Mouse (Mus musculus) forebrain, embryonic 14.5 days (tissue): ENCODE measurements at regions not wholly inside any gene's neighbourhood (a gene's known extent, or its start where the extent isn't known, plus 50 kb on each side); places are given as distances from the start of the nearest gene placed in this dataset.
A peak's percentile ranks its signal among the peaks of the same experiment; 100 is the strongest.

Experiments
- ATAC-seq: fragments of 200-750 bp; cut with Nextera tagmentation; 2 replicates; pipeline ENCODE4 v1.8.0; 2017; ENCODE audit warnings: mild to moderate bottlenecking, moderate library complexity
- DNase-seq: peaks from one replicate; pipeline ENCODE4 v3.0.0-alpha.2; 2015; ENCODE audit warnings: low spot score
- H3K27ac ChIP-seq: fragments of 300-500 bp; sonication (generic); 2 replicates; pipeline ENCODE4 v1.5.1; 2014; ENCODE audit warnings: low read depth, mild to moderate bottlenecking, control low read depth, low read length, moderate library complexity
- H3K27me3 ChIP-seq: fragments of 300-500 bp; sonication (generic); replicated peaks from 2 replicates; pipeline ENCODE4 v1.6.1; 2014; ENCODE audit warnings: low read length, control low read depth, mixed read lengths; ENCODE audit not compliant: control insufficient read depth, insufficient read depth
- H3K36me3 ChIP-seq: fragments of 300-500 bp; sonication (generic); 2 replicates; pipeline ENCODE4 v1.6.1; 2014; ENCODE audit warnings: low read length, control low read depth; ENCODE audit not compliant: control insufficient read depth, insufficient read depth
- H3K4me1 ChIP-seq: fragments of 300-500 bp; sonication (generic); 2 replicates; pipeline ENCODE4 v1.6.1; 2014; ENCODE audit warnings: antibody characterized with exemption, low read length, control low read depth; ENCODE audit not compliant: control insufficient read depth, insufficient read depth
- H3K4me2 ChIP-seq: fragments of 300-500 bp; sonication (generic); 2 replicates; pipeline ENCODE4 v1.6.1; 2014; ENCODE audit warnings: mild to moderate bottlenecking, control low read depth, low read length
- H3K4me3 ChIP-seq: fragments of 300-500 bp; sonication (generic); 2 replicates; pipeline ENCODE4 v1.5.1; 2014; ENCODE audit warnings: low read depth, low read length, control low read depth
- H3K9ac ChIP-seq: fragments of 300-500 bp; sonication (generic); 2 replicates; pipeline ENCODE4 v1.6.1; 2014; ENCODE audit warnings: mild to moderate bottlenecking, low read length, control low read depth, moderate library complexity
- H3K9me3 ChIP-seq: fragments of 300-500 bp; sonication (generic); replicated peaks from 2 replicates; pipeline ENCODE4 v1.6.1; 2016; ENCODE audit warnings: low read length, control low read depth, mixed read lengths; ENCODE audit not compliant: control insufficient read depth
- WGBS: fragments of 180-500 bp; shearing (Covaris S2); extraction: QIAGEN DNeasy Blood & Tissue Kit; methylation state at CpG from one replicate; pipeline ENCODE4 v1.1.7; 2014; 5-methylcytosine and 5-hydroxymethylcytosine counted together

- Histone ChIP-seq H3K9me3 (no peaks in the 10 kb centered on the region), H3K4me2 (no peak overlapping the region), H3K4me1 (no peaks in the 10 kb centered on the region), H3K27me3 (no peaks in the 10 kb centered on the region), H3K9ac (no peak overlapping the region), H3K27ac (no peak overlapping the region), H3K4me3 (no peak overlapping the region), H3K36me3 (no peaks in the 10 kb centered on the region)
- ATAC-seq = no peak
- 66% methylated on average over 5 of the region's 5 CpGs for WGBS
- DNase-seq = no peak
Observed at GRCm38 (mm10) chr1:166735545-166735944, 53.9 kb upstream of the Fmo9 start.

GRCm38 (mm10) chr1:166738029-166738428 is 56.4 kb upstream of the Fmo9 start:
- Histone ChIP-seq H3K4me1 (no peaks in the 10 kb centered on the region), H3K27me3 (no peaks in the 10 kb centered on the region), H3K4me2 (no peak overlapping the region), H3K36me3 (no peaks in the 10 kb centered on the region), H3K4me3 (no peak overlapping the region), H3K9ac (no peak overlapping the region), H3K9me3 (no peaks in the 10 kb centered on the region), H3K27ac (no peak overlapping the region)
- ATAC-seq (peak; percentile 69; the same call in 1 of the 2 replicates), DNase-seq (peak; percentile 68)
- 4% methylated on average over 2 of the region's 2 CpGs for WGBS

GRCm38 (mm10) chr1:166750236-166750635 is 68.6 kb upstream of the Fmo9 start:
- H3K9me3 ChIP-seq = no peaks in the 10 kb centered on the region
- H3K27me3 ChIP-seq = no peaks in the 10 kb centered on the region
- H3K36me3 ChIP-seq = no peaks in the 10 kb centered on the region
- no peak overlapping the region for H3K9ac ChIP-seq
- ATAC-seq (peak; percentile 83), DNase-seq (peak; percentile 86)
- WGBS = 53% methylated on average over 4 of the region's 4 CpGs
- H3K4me2 ChIP-seq = no peak overlapping the region
- no peak overlapping the region for H3K4me3 ChIP-seq
- H3K4me1 ChIP-seq = no peaks in the 10 kb centered on the region
- H3K27ac ChIP-seq = peak overlapping the region; percentile 11; the same call in 1 of the 2 replicates

- Histone ChIP-seq H3K9ac (no peak overlapping the region), H3K27ac (no peak overlapping the region), H3K4me3 (no peak overlapping the region), H3K27me3 (no peaks in the 10 kb centered on the region), H3K36me3 (no peaks in the 10 kb centered on the region), H3K4me2 (no peak overlapping the region), H3K9me3 (no peaks in the 10 kb centered on the region), H3K4me1 (no peaks in the 10 kb centered on the region)
- WGBS = 76% methylated on average over 4 of the region's 4 CpGs
- DNase-seq (peak; percentile 17), ATAC-seq (peak; percentile 69; the same call in 1 of the 2 replicates)
Observed at GRCm38 (mm10) chr1:166750777-166751176, 69.1 kb upstream of the Fmo9 start.

GRCm38 (mm10) chr1:166751436-166751835 is 69.8 kb upstream of the Fmo9 start:
- no peak overlapping the region for H3K27ac ChIP-seq
- H3K9ac ChIP-seq = no peak overlapping the region
- no peak for DNase-seq
- H3K36me3 ChIP-seq = no peaks in the 10 kb centered on the region
- WGBS = 92% methylated on average over 3 of the region's 3 CpGs
- no peak overlapping the region for H3K4me2 ChIP-seq
- no peaks in the 10 kb centered on the region for H3K27me3 ChIP-seq
- H3K4me1 ChIP-seq = no peaks in the 10 kb centered on the region
- H3K9me3 ChIP-seq = no peaks in the 10 kb centered on the region
- no peak overlapping the region for H3K4me3 ChIP-seq
- no peak for ATAC-seq

GRCm38 (mm10) chr1:166752990-166753709 is 71.5 kb upstream of the Fmo9 start:
- H3K27ac ChIP-seq = no peak overlapping the region

GRCm38 (mm10) chr1:166758987-166759386 is 77.3 kb upstream of the Fmo9 start:
- Histone ChIP-seq H3K27ac (no peak overlapping the region), H3K4me3 (no peak overlapping the region), H3K9ac (no peak overlapping the region), H3K27me3 (no peaks in the 10 kb centered on the region), H3K4me2 (no peak overlapping the region), H3K9me3 (no peaks in the 10 kb centered on the region), H3K36me3 (no peaks in the 10 kb centered on the region), H3K4me1 (no peaks in the 10 kb centered on the region)
- DNase-seq (no peak), ATAC-seq (no peak)
- WGBS = 78% methylated on average over 2 of the region's 2 CpGs

More at GRCm38 (mm10) chr1:166752990-166753709, 71.5 kb upstream of the Fmo9 start:
- ATAC-seq = peak; percentile 70; the same call in 1 of the 2 replicates
- no peaks in the 10 kb centered on the region for H3K4me1 ChIP-seq
- no peak overlapping the region for H3K9ac ChIP-seq
- H3K36me3 ChIP-seq = no peaks in the 10 kb centered on the region
- DNase-seq = peak; percentile 54
- no peaks in the 10 kb centered on the region for H3K27me3 ChIP-seq
- H3K4me3 ChIP-seq = no peak overlapping the region
- WGBS = 75% methylated on average over 6 of the region's 6 CpGs
- no peaks in the 10 kb centered on the region for H3K9me3 ChIP-seq
- no peak overlapping the region for H3K4me2 ChIP-seq

GRCm38 (mm10) chr1:166773114-166773513 is 91.5 kb upstream of the Fmo9 start:
- H3K4me1 ChIP-seq = no peaks in the 10 kb centered on the region
- DNase-seq (no peak), ATAC-seq (no peak)
- no peaks in the 10 kb centered on the region for H3K36me3 ChIP-seq
- no peaks in the 10 kb centered on the region for H3K27me3 ChIP-seq
- no peak overlapping the region for H3K9ac ChIP-seq
- 86% methylated on average over 1 of the region's 1 CpGs for WGBS
- no peak overlapping the region for H3K4me2 ChIP-seq
- H3K27ac ChIP-seq = no peak overlapping the region
- no peak overlapping the region for H3K4me3 ChIP-seq
- no peaks in the 10 kb centered on the region for H3K9me3 ChIP-seq

GRCm38 (mm10) chr1:166782106-166782505 is 100.5 kb upstream of the Fmo9 start:
- Histone ChIP-seq H3K4me3 (no peak overlapping the region), H3K27me3 (no peaks in the 10 kb centered on the region), H3K9me3 (no peaks in the 10 kb centered on the region), H3K27ac (no peak overlapping the region), H3K4me2 (no peak overlapping the region), H3K9ac (no peak overlapping the region), H3K36me3 (no peaks in the 10 kb centered on the region), H3K4me1 (no peaks in the 10 kb centered on the region)
- WGBS = 68% methylated on average over 1 of the region's 1 CpGs
- DNase-seq = peak; percentile 77
- 0 out of 2 replicates have a peak, but pooled peaks have one; percentile 32 for ATAC-seq
